Mouse (Mus musculus): ENCODE measurements around the gene Arid3a.
A peak's percentile ranks its signal among the peaks of the same experiment; 100 is the strongest.

- peak; percentile 85 for TF ChIP-seq CTCF (IDR thresholded peaks at IDR 0.05; ENCODE audit: low read depth, low read length)
- TF ChIP-seq POLR2A (IDR thresholded peaks at IDR 0.05; ENCODE audit: extremely low read depth, insufficient read depth, low read length): no peak
These were observed 43.4 kb upstream of the Arid3a start for GRCm38 (mm10) chr10:79883297-79884084.

All from liver, adult 2 months (tissue).